ENCODE assay signal across 12 mouse cellular contexts in genomic region chr6:117891369-117892160, GRCm38 (mm10). TPM values are rescaled to one million over a fixed set of nuclear protein-coding genes. Genes with fewer than 3 reads are reported as not detected.
DNase-seq lines count a peak whose midpoint lies in the region; TF ChIP-seq lines count a peak whose summit lies in the region.
"Had no signal": no experiment of that assay in that cellular context is flagged by ENCODE, and none has a peak within 500 bp of the region (broad histone marks: within the 10 kb centered on the region; RNA-seq: fewer than 3 reads in every experiment).

No protein-coding gene starts in this region.

- H3K27ac ChIP-seq in gastrocnemius, adult 2 months = 0 out of 2 replicates have a peak overlapping the region, but pooled peaks have one; percentile 6
- peak overlapping the region; percentile 38 for H3K27ac ChIP-seq in brown adipose tissue, adult 24 weeks (replicated peaks; ENCODE audit: low read depth, low read length)
- H3K27ac ChIP-seq: forebrain, embryonic 12.5 days; limb, embryonic 13.5 days had no signal

- intact Hi-C loops in gastrocnemius, adult 2 months (cut with DNase I) = no loop called here
- intact Hi-C loops in left cerebral cortex, postnatal 36 days (cut with DNase I) = no loop called here

- no peaks in the 10 kb centered on the region; the same call in none of the 2 replicates for H3K4me1 ChIP-seq in brown adipose tissue, adult 24 weeks (ENCODE audit: control insufficient read depth, insufficient read depth, insufficient read length, low read length)
- H3K4me1 ChIP-seq: limb, embryonic 13.5 days had no signal

- DNase-seq in gastrocnemius, adult 2 months = no peak
- DNase-seq in gastrocnemius, postnatal 10 days = no peak
- peak; percentile 58 to 66 for DNase-seq in B cell, adult 2 months
- DNase-seq in lung, postnatal 4 days = peak; percentile 35 to 37
- no peak for DNase-seq in right cerebral cortex, adult 18-20 months
- DNase-seq in left cerebral cortex, postnatal 36 days (ENCODE audit: low spot score in 2 of 2) = no peak
- DNase-seq in left cerebral cortex, adult 9 months (ENCODE audit: low spot score in 2 of 2) = no peak
- DNase-seq: cerebellum, postnatal 36 days had no signal

- no peak for TF ChIP-seq CTCF in gastrocnemius, adult 2 months (IDR thresholded peaks at IDR 0.05)

- no peak overlapping the region for H3K4me3 ChIP-seq in gastrocnemius, adult 2 months
- no peak overlapping the region for H3K4me3 ChIP-seq in brown adipose tissue, adult 24 weeks (ENCODE audit: insufficient read depth, low read depth, low read length)
- H3K4me3 ChIP-seq: forebrain, embryonic 12.5 days; heart, embryonic 12.5 days; limb, embryonic 13.5 days had no signal

RNA-seq across cellular contexts. Expression of gene Hnrnpf, which starts 8.6 kb away (rescaled TPM):
- 100 to 1,000 TPM; 104 to 108 TPM for total RNA-seq in gastrocnemius, adult 2 months (2021)
- total RNA-seq in gastrocnemius, postnatal 10 days (2021) = 100 to 1,000 TPM; 199 to 227 TPM
- 147 and 185 TPM in 2 replicates for polyA plus RNA-seq in brown adipose tissue, adult 24 weeks (2012; ENCODE audit: insufficient read depth, insufficient read length, missing spikeins)
- total RNA-seq in left cerebral cortex, postnatal 36 days (2021) = 100 to 1,000 TPM; 122 to 123 TPM

RNA-seq across cellular contexts. Expression of gene Zfp239, which starts 29.7 kb away (rescaled TPM):
- under 1 TPM; 0.59 to 0.75 TPM for total RNA-seq in gastrocnemius, adult 2 months (2021)
- total RNA-seq in gastrocnemius, postnatal 10 days (2021) = under 1 TPM; 0.23 to 0.95 TPM
- polyA plus RNA-seq in brown adipose tissue, adult 24 weeks (2012; ENCODE audit: insufficient read depth, insufficient read length, missing spikeins) = 0.36 and 0.71 TPM in 2 replicates
- 10 to 100 TPM; 44.7 to 48.0 TPM for total RNA-seq in left cerebral cortex, postnatal 36 days (2021)

RNA-seq across cellular contexts. Expression of gene Fxyd4, which starts 45.9 kb away (rescaled TPM):
- total RNA-seq in gastrocnemius, adult 2 months (2021) = not detected
- total RNA-seq in gastrocnemius, postnatal 10 days (2021) = not detected
- polyA plus RNA-seq in brown adipose tissue, adult 24 weeks (2012; ENCODE audit: insufficient read depth, insufficient read length, missing spikeins) = not detected in 2 replicates
- not detected for total RNA-seq in left cerebral cortex, postnatal 36 days (2021)

RNA-seq across cellular contexts. Expression of gene Zfp637, which starts 50.6 kb away (rescaled TPM):
- 10 to 100 TPM; 39.9 to 42.3 TPM for total RNA-seq in gastrocnemius, adult 2 months (2021)
- 10 to 100 TPM; 31.8 to 32.9 TPM for total RNA-seq in gastrocnemius, postnatal 10 days (2021)
- polyA plus RNA-seq in brown adipose tissue, adult 24 weeks (2012; ENCODE audit: insufficient read depth, insufficient read length, missing spikeins) = 31.5 and 40.5 TPM in 2 replicates
- 10 to 100 TPM; 60.2 to 64.9 TPM for total RNA-seq in left cerebral cortex, postnatal 36 days (2021)

Comparison
In these comparisons a context has a peak if more than half of its experiments do, and no peak if none do; other contexts are left out.
1. DNase-seq: peak in B cell, adult 2 months (2 of 2) and lung, postnatal 4 days (2 of 2); none in gastrocnemius, adult 2 months (single experiment), gastrocnemius, postnatal 10 days (single experiment), right cerebral cortex, adult 18-20 months (single experiment), left cerebral cortex, postnatal 36 days (0 of 2) and left cerebral cortex, adult 9 months (0 of 2).
2. RNA of gene Zfp239, which starts 29.7 kb away (total RNA-seq): 44.7 to 48.0 TPM in left cerebral cortex, postnatal 36 days; 0.23 to 0.95 TPM in gastrocnemius, postnatal 10 days and 0.59 to 0.75 TPM in gastrocnemius, adult 2 months; every median in the first group is over 10 times any median in the second.